Mouse (Mus musculus) stomach, postnatal 0 days (tissue): Measurements from ENCODE around the gene Itgam.

ENCODE experiments used
- CTCF ChIP-seq: IDR thresholded peaks from 2 replicates; pipeline ENCODE4 v1.5.1; 2016; ENCODE audit warnings: antibody characterized with exemption, low read depth, mild to moderate bottlenecking, moderate library complexity
- EP300 ChIP-seq: optimal IDR thresholded peaks from 2 replicates; pipeline ENCODE3; 2016; ENCODE audit warnings: antibody characterized with exemption

- TF ChIP-seq CTCF = no peak
- no peak for TF ChIP-seq EP300
These were observed 66.6 kb downstream of the Itgam start, which contains the start of gene Itgax for GRCm38 (mm10) chr7:128128741-128129720.
